Mouse (Mus musculus) cerebellum, postnatal 14 days (tissue): ENCODE measurements at regions not wholly inside any gene's neighbourhood (a gene's known extent, or its start where the extent isn't known, plus 50 kb on each side); places are given as distances from the start of the nearest gene placed in this dataset.
"Not testable (repeated sequence)": the region's sequence is repeated elsewhere in the genome, so short reads cannot be mapped to it uniquely, and the experiment has no call there.

ENCODE experiments used
- DNase-seq, 2 experiments: peaks; one replicate each; pipeline ENCODE4 v3.0.0; 2021; ENCODE audit warnings: mixed read lengths in 2 of 2

- DNase-seq, result no peak
Measured at GRCm38 (mm10) chr2:55182416-55182815, 253.4 kb upstream of the Kcnj3 start.

- DNase-seq, result no peak
Measured at GRCm38 (mm10) chr2:55206891-55207290, 228.9 kb upstream of the Kcnj3 start.

GRCm38 (mm10) chr2:55208620-55209019 lies 227.2 kb upstream of the Kcnj3 start:
- DNase-seq, result no peak

GRCm38 (mm10) chr2:55209848-55210390 lies 225.9 kb upstream of the Kcnj3 start:
- DNase-seq, result peak in 1 of 2 experiments; percentile 7

GRCm38 (mm10) chr2:55211281-55211680 lies 224.5 kb upstream of the Kcnj3 start:
- DNase-seq, result no peak

GRCm38 (mm10) chr2:55222046-55222445 lies 213.7 kb upstream of the Kcnj3 start:
- no peak for DNase-seq

- DNase-seq, result not testable (repeated sequence)
Measured at GRCm38 (mm10) chr2:55222741-55223140, 213.0 kb upstream of the Kcnj3 start.

- DNase-seq, result no peak
Measured at GRCm38 (mm10) chr2:55228131-55228797, 207.5 kb upstream of the Kcnj3 start.

GRCm38 (mm10) chr2:55231841-55232240 lies 203.9 kb upstream of the Kcnj3 start:
- no peak for DNase-seq

- no peak for DNase-seq
Measured at GRCm38 (mm10) chr2:55253134-55253533, 182.6 kb upstream of the Kcnj3 start.

- DNase-seq, result no peak
Measured at GRCm38 (mm10) chr2:55262721-55263278, 173.0 kb upstream of the Kcnj3 start.

- DNase-seq, result no peak
Measured at GRCm38 (mm10) chr2:55263847-55264449, 171.8 kb upstream of the Kcnj3 start.

GRCm38 (mm10) chr2:55306387-55306786 lies 129.4 kb upstream of the Kcnj3 start:
- peak; percentile 66 to 72 for DNase-seq

GRCm38 (mm10) chr2:55315627-55316026 lies 120.1 kb upstream of the Kcnj3 start:
- DNase-seq, result peak; percentile 43 to 63

- not testable (repeated sequence) for DNase-seq
Measured at GRCm38 (mm10) chr2:55354061-55354460, 81.7 kb upstream of the Kcnj3 start.
